Mouse (Mus musculus) layer of hippocampus, postnatal 25 days (tissue): ENCODE results near the gene Clec2e. TPM values are rescaled to one million over a fixed set of nuclear protein-coding genes. Genes with fewer than 3 reads are reported as not detected.
"Not testable (repeated sequence)": the region's sequence is repeated elsewhere in the genome, so short reads cannot be mapped to it uniquely, and the experiment has no call there.

Source experiments
- DNase-seq, 2 experiments: peaks; one replicate each; pipeline ENCODE4 v3.0.0; 2022; ENCODE audit warnings: mixed read lengths in 2 of 2, low spot score in 1 of 2; ENCODE audit errors: extremely low spot score in 1 of 2
- total RNA-seq, 2 experiments: library from RNA; stranded (reverse); gene quantifications; 2 replicates each; pipeline ENCODE4 v1.2.3; 2021

Gene Clec2e
- total RNA-seq, result not detected

GRCm38 (mm10) chr6:129100794-129101193 is at the start of gene Clec2e:
TSS of gene Clec2e (minus strand) at chr6:129100913.
- DNase-seq, result not testable (repeated sequence)

- no peak for DNase-seq
Observed at GRCm38 (mm10) chr6:129146812-129147211, 46.1 kb upstream of the Clec2e start.

- DNase-seq, result no peak
Observed at GRCm38 (mm10) chr6:129132604-129133341, 32.1 kb upstream of the Clec2e start.

GRCm38 (mm10) chr6:129126861-129127260 is 26.1 kb upstream of the Clec2e start:
- no peak for DNase-seq

- not testable (repeated sequence) for DNase-seq
Observed at GRCm38 (mm10) chr6:129124531-129124930, 23.8 kb upstream of the Clec2e start.

GRCm38 (mm10) chr6:129116223-129116622 is 15.5 kb upstream of the Clec2e start:
- DNase-seq, result no peak

GRCm38 (mm10) chr6:129114237-129114636 is 13.5 kb upstream of the Clec2e start:
- DNase-seq, result not testable (repeated sequence)

- DNase-seq, result no peak
Observed at GRCm38 (mm10) chr6:129113769-129114168, 13.1 kb upstream of the Clec2e start.

GRCm38 (mm10) chr6:129113030-129113673 is 12.4 kb upstream of the Clec2e start:
- DNase-seq, result no peak

- no peak for DNase-seq
Observed at GRCm38 (mm10) chr6:129112526-129112925, 11.8 kb upstream of the Clec2e start.

GRCm38 (mm10) chr6:129107916-129108315 is 7.2 kb upstream of the Clec2e start:
- DNase-seq, result no peak

GRCm38 (mm10) chr6:129102858-129103555 is 2.3 kb upstream of the Clec2e start:
- no peak for DNase-seq

GRCm38 (mm10) chr6:129101604-129102003 is 891 bp upstream of the Clec2e start:
- DNase-seq, result no peak

GRCm38 (mm10) chr6:129097929-129098328 is 2.8 kb downstream of the Clec2e start:
- no peak for DNase-seq

- DNase-seq, result peak in 1 of 2 experiments; percentile 3
Observed at GRCm38 (mm10) chr6:129095166-129095565, 5.5 kb downstream of the Clec2e start.

- DNase-seq, result not testable (repeated sequence)
Observed at GRCm38 (mm10) chr6:129088596-129088995, 12.1 kb downstream of the Clec2e start.

- DNase-seq, result peak in 1 of 2 experiments; percentile 25
Observed at GRCm38 (mm10) chr6:129088161-129088560, 12.6 kb downstream of the Clec2e start.

GRCm38 (mm10) chr6:129086031-129086430 is 14.7 kb downstream of the Clec2e start:
- not testable (repeated sequence) for DNase-seq

- DNase-seq, result no peak
Observed at GRCm38 (mm10) chr6:129085098-129085497, 15.6 kb downstream of the Clec2e start.

GRCm38 (mm10) chr6:129066986-129067385 is 33.7 kb downstream of the Clec2e start:
- peak in 1 of 2 experiments; percentile 21 for DNase-seq

- no peak for DNase-seq
Observed at GRCm38 (mm10) chr6:129066530-129066929, 34.2 kb downstream of the Clec2e start.
